Mouse (Mus musculus) CH12.LX (cell line): ENCODE data around the gene Apoc2. TPM values are rescaled to one million over a fixed set of nuclear protein-coding genes. Genes with fewer than 3 reads are reported as not detected.

Experiments
- DNase-seq: peaks from one replicate; pipeline ENCODE4 v3.0.0-alpha.2; 2013; ENCODE audit errors: extremely low read depth
- H3K27ac ChIP-seq: 2 replicates; pipeline ENCODE4 v1.5.1; 2012; ENCODE audit warnings: low read depth, mild to moderate bottlenecking, control low read depth, moderate library complexity; ENCODE audit not compliant: insufficient read depth
- H3K27me3 ChIP-seq: replicated peaks from 2 replicates; pipeline ENCODE3; 2012; ENCODE audit warnings: inconsistent platforms
- H3K36me3 ChIP-seq, 2 experiments: replicated peaks in 1 of 2; 2 replicates each; pipeline versions ENCODE3 to v1.6.1; 2012; ENCODE audit warnings: inconsistent platforms in 1 of 2, low read length in 1 of 2, mild to moderate bottlenecking in 1 of 2, mixed read lengths in 1 of 2, moderate library complexity in 1 of 2; ENCODE audit not compliant: control insufficient read depth in 1 of 2, insufficient read depth in 1 of 2
- H3K4me1 ChIP-seq, 2 experiments: 2 replicates each; pipeline ENCODE4 v1.6.1; 2012; ENCODE audit warnings: inconsistent platforms in 1 of 2, moderate library complexity in 1 of 2; ENCODE audit not compliant: insufficient read depth in 2 of 2, control insufficient read depth in 1 of 2
- H3K4me2 ChIP-seq: 2 replicates; pipeline ENCODE4 v1.6.1; 2012; ENCODE audit warnings: low read depth, mild to moderate bottlenecking, control low read depth; ENCODE audit not compliant: poor library complexity, insufficient read depth, severe bottlenecking
- H3K4me3 ChIP-seq, 3 experiments: fragments of 150-350 bp in 1 of 3; sonication (generic) in 1 of 3; replicated peaks in 1 of 3; 2 replicates each; pipeline versions ENCODE3 to v1.5.1; 2011 to 2012; ENCODE audit warnings: low read depth in 2 of 3, low read length in 2 of 3, mild to moderate bottlenecking in 2 of 3, moderate library complexity in 2 of 3, control low read depth in 1 of 3, improper control_type of control experiment in 1 of 3, inconsistent platforms in 1 of 3, mixed read lengths in 1 of 3; ENCODE audit not compliant: poor library complexity in 1 of 3
- H3K79me2 ChIP-seq: replicated peaks from 2 replicates; pipeline ENCODE4 v1.6.1; 2012; ENCODE audit warnings: mild to moderate bottlenecking, moderate library complexity; ENCODE audit not compliant: control insufficient read depth, poor library complexity, insufficient read depth, severe bottlenecking; ENCODE audit errors: extremely low read depth
- H3K9ac ChIP-seq: 2 replicates; pipeline ENCODE4 v1.6.1; 2012; ENCODE audit warnings: low read depth, mild to moderate bottlenecking, control low read depth, moderate library complexity; ENCODE audit not compliant: insufficient read depth
- H3K9me3 ChIP-seq: replicated peaks from 2 replicates; pipeline ENCODE3; 2012; ENCODE audit warnings: low read length, inconsistent platforms, mixed read lengths
- BHLHE40 ChIP-seq: IDR thresholded peaks from 2 replicates; pipeline ENCODE4 v1.6.1; 2011; ENCODE audit warnings: mild to moderate bottlenecking, low read depth, low read length, improper control_type of control experiment
- CTCF ChIP-seq, 2 experiments: IDR thresholded peaks in 1 of 2; conservative IDR thresholded peaks in 1 of 2; 2 replicates each; pipeline ENCODE4 v1.5.1; 2011 to 2012; ENCODE audit warnings: low read depth in 2 of 2, low read length in 2 of 2, improper control_type of control experiment in 1 of 2, inconsistent platforms in 1 of 2, mild to moderate bottlenecking in 1 of 2, moderate library complexity in 1 of 2
- E2F4 ChIP-seq: IDR thresholded peaks from 2 replicates; pipeline ENCODE4 v1.6.1; 2011; ENCODE audit warnings: low read depth, low read length, improper control_type of control experiment; ENCODE audit not compliant: insufficient replicate concordance
- ELF1 ChIP-seq: IDR thresholded peaks from 2 replicates; pipeline ENCODE4 v1.6.1; 2014; ENCODE audit warnings: low read depth, mild to moderate bottlenecking, inconsistent platforms, low read length, improper control_type of control experiment
- EP300 ChIP-seq: IDR thresholded peaks from 2 replicates; pipeline ENCODE4 v1.6.1; 2011; ENCODE audit warnings: low read length, improper control_type of control experiment
- ETS1 ChIP-seq: conservative IDR thresholded peaks from 2 replicates; pipeline ENCODE4 v1.6.1; 2012; ENCODE audit warnings: low read depth, mild to moderate bottlenecking, inconsistent platforms, low read length, improper control_type of control experiment, moderate library complexity
- HCFC1 ChIP-seq: IDR thresholded peaks from 2 replicates; pipeline ENCODE4 v1.6.1; 2012; ENCODE audit warnings: low read depth, mild to moderate bottlenecking, inconsistent platforms, low read length, improper control_type of control experiment
- IRF4 ChIP-seq: IDR thresholded peaks from 2 replicates; pipeline ENCODE4 v1.6.1; 2014; ENCODE audit warnings: low read depth, mild to moderate bottlenecking, inconsistent platforms, low read length, improper control_type of control experiment
- JUN ChIP-seq: IDR thresholded peaks from 2 replicates; pipeline ENCODE4 v1.6.1; 2011; ENCODE audit warnings: low read depth, mild to moderate bottlenecking, low read length, improper control_type of control experiment, moderate library complexity; ENCODE audit not compliant: insufficient read depth
- KAT2A ChIP-seq: IDR thresholded peaks from 2 replicates; pipeline ENCODE4 v1.6.1; 2012; ENCODE audit warnings: low read length, improper control_type of control experiment, inconsistent platforms; ENCODE audit not compliant: insufficient replicate concordance
- MAX ChIP-seq: IDR thresholded peaks from 2 replicates; pipeline ENCODE4 v1.6.1; 2011; ENCODE audit warnings: low read length, improper control_type of control experiment
- MAZ ChIP-seq: IDR thresholded peaks from 2 replicates; pipeline ENCODE4 v1.6.1; 2012; ENCODE audit warnings: low read depth, mild to moderate bottlenecking, inconsistent platforms, low read length, improper control_type of control experiment, moderate library complexity
- MXI1 ChIP-seq: IDR thresholded peaks from 2 replicates; pipeline ENCODE4 v1.6.1; 2011; ENCODE audit warnings: mild to moderate bottlenecking, low read depth, low read length, improper control_type of control experiment
- NELFE ChIP-seq: IDR thresholded peaks from 2 replicates; pipeline ENCODE4 v1.6.1; 2011; ENCODE audit warnings: low read depth, low read length, improper control_type of control experiment
- NRF1 ChIP-seq: IDR thresholded peaks from 2 replicates; pipeline ENCODE4 v1.6.1; 2014; ENCODE audit warnings: low read depth, mild to moderate bottlenecking, inconsistent platforms, low read length, improper control_type of control experiment, moderate library complexity
- POLR2A ChIP-seq: IDR thresholded peaks from 2 replicates; pipeline ENCODE4 v1.6.1; 2011; ENCODE audit warnings: low read depth, mild to moderate bottlenecking, improper control_type of control experiment, low read length
- SMC3 ChIP-seq: IDR thresholded peaks from 2 replicates; pipeline ENCODE4 v1.6.1; 2011; ENCODE audit warnings: low read depth, low read length, improper control_type of control experiment
- UBTF ChIP-seq: IDR thresholded peaks from 2 replicates; pipeline ENCODE4 v1.6.1; 2012; ENCODE audit warnings: low read depth, mild to moderate bottlenecking, inconsistent platforms, low read length, improper control_type of control experiment, moderate library complexity
- USF1 ChIP-seq: IDR thresholded peaks from 2 replicates; pipeline ENCODE4 v1.6.1; 2014; ENCODE audit warnings: low read depth, mild to moderate bottlenecking, inconsistent platforms, low read length, improper control_type of control experiment
- ZMIZ1 ChIP-seq: IDR thresholded peaks from 2 replicates; pipeline ENCODE4 v1.6.1; 2012; ENCODE audit warnings: low read depth, mild to moderate bottlenecking, inconsistent platforms, low read length, improper control_type of control experiment
- ZNF384 ChIP-seq: IDR thresholded peaks from 2 replicates; pipeline ENCODE4 v1.6.1; 2012; ENCODE audit warnings: low read depth, low read length, improper control_type of control experiment, inconsistent platforms
- dilution Hi-C: fragments of 300-500 bp; cut with MboI; formaldehyde crosslinking; loops from 2 replicates; pipeline ENCODE4 v1.14.3; 2020; ENCODE audit warnings: low sequenced_read_pairs; ENCODE audit not compliant: extremely low pct_unique_long_range_greater_than_20kb, extremely low pct_ligation_motif_present
- in situ Hi-C: fragments of 300-500 bp; cut with MboI; formaldehyde crosslinking; loops from 3 replicates; pipeline ENCODE4 v1.14.3; 2019; ENCODE audit warnings: low sequenced_read_pairs, low pct_ligation_motif_present, low pct_unique_long_range_greater_than_20kb, mixed read lengths
- polyA plus RNA-seq: library from polyadenylated mRNA; unstranded; fragments of >175 nt; gene quantifications from 2 replicates; pipeline ENCODE4 v1.2.1, GENCODE M21; 2012; ENCODE audit warnings: low read depth; ENCODE audit not compliant: insufficient read length
- total RNA-seq, 2 experiments: library from RNA; depleted of rRNA; stranded (reverse); fragments of 300-350 nt in 1 of 2; fragments of >200 nt in 1 of 2; gene quantifications; 2 replicates each; pipeline ENCODE4 v1.2.3; 2012 to 2014

Apoc2 gene
- total and polyA plus RNA-seq, 3 experiments: not detected

DNA sequence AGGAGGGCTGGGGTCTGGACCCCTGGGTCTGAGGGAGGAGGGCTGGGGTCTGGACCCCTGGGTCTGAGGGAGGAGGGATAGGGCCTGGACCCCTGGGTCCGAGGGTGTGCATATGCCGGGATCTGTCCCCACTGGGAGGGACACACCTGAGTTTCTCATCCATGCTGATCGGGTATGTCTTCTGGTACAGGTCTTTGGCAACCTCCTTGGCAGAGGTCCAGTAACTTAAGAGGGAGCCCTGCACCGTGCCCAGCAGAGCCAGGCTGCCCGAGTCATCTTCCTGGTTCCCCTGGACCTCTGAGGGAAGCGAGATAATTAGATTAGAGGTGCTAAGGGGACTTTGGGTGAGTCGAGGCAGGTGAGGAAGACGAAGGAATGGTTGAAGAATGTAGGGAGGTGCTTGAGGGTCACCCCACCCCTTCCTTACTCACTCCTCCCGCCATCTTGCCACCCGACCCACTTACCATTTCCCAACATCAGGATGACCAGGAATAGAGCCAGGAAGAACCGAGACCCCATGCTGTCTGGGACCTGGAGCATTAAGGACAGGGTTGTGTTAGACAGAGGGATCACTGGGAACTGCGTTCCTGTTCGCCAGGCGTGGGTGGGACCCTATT, 4.5 kb downstream of the Apoc2 start:
- TF ChIP-seq SMC3: no peak
- no peak for TF ChIP-seq E2F4
- TF ChIP-seq CTCF (conservative IDR thresholded peaks at IDR 0.05 in 1 of 2, IDR thresholded peaks at IDR 0.05 in 1 of 2; ENCODE audit: low read depth in 2 of 2, low read length in 2 of 2): no peak
- no peak for TF ChIP-seq MXI1
- Histone ChIP-seq H3K9ac (no peak overlapping the region), H3K79me2 (no peaks in the 10 kb centered on the region), H3K27me3 (peaks cover 6% of the 10 kb centered on the region), H3K27ac (no peak overlapping the region), H3K9me3 (no peaks in the 10 kb centered on the region), H3K36me3 (no peaks in the 10 kb centered on the region), H3K4me1 (peaks cover 0 to 11% of the 10 kb centered on the region in 2 experiments; a peak in 2 of 4 replicates), H3K4me3 (no peak overlapping the region), H3K4me2 (no peak overlapping the region)
- no peak for DNase-seq
- in situ Hi-C loops: no loop called here
- dilution Hi-C loops: no loop called here

DNA sequence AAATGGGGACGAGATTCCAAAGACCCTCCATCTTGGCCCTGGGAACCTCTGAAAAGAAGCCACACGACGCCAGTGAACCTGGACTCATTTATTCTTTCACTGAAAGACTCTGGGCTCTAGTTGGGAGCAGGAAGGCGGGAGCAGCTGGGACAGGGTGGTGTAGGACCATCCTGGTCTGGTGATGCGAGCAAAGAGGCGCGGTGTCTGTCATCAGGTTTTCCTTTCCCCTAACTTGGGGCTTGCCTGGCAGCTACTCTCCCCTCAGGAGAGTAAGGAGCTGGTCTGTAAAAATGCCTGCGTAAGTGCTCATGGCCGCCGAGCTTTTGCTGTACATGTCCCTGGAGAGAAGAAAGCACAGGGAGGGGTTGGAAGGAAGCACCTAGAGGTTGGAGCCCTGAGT, 6.2 kb downstream of the Apoc2 start:
- DNase-seq: no peak
- Histone ChIP-seq H3K9me3 (no peaks in the 10 kb centered on the region), H3K36me3 (no peaks in the 10 kb centered on the region), H3K4me2 (no peak overlapping the region), H3K4me1 (peaks cover 7 to 21% of the 10 kb centered on the region in 2 experiments; a peak in 3 of 4 replicates), H3K27me3 (peaks cover 6% of the 10 kb centered on the region), H3K4me3 (no peak overlapping the region), H3K79me2 (no peaks in the 10 kb centered on the region), H3K9ac (no peak overlapping the region), H3K27ac (no peak overlapping the region)
- in situ Hi-C loops (no loop called here), dilution Hi-C loops (no loop called here)
- TF ChIP-seq POLR2A: no peak
- no peak for TF ChIP-seq BHLHE40
- TF ChIP-seq CTCF (conservative IDR thresholded peaks at IDR 0.05 in 1 of 2, IDR thresholded peaks at IDR 0.05 in 1 of 2; ENCODE audit: low read depth in 2 of 2, low read length in 2 of 2): no peak
- TF ChIP-seq JUN: no peak
- TF ChIP-seq ZMIZ1: no peak
- no peak for TF ChIP-seq E2F4
- TF ChIP-seq NRF1: no peak
- no peak for TF ChIP-seq MAX
- TF ChIP-seq USF1: no peak
- TF ChIP-seq MXI1: no peak
- TF ChIP-seq UBTF: no peak
- TF ChIP-seq ETS1: no peak
- no peak for TF ChIP-seq HCFC1
- no peak for TF ChIP-seq IRF4
- no peak for TF ChIP-seq EP300
- TF ChIP-seq MAZ: no peak
- TF ChIP-seq ZNF384: no peak
- TF ChIP-seq NELFE: no peak
- no peak for TF ChIP-seq ELF1
- no peak for TF ChIP-seq KAT2A
